Mouse (Mus musculus) myocyte (in vitro differentiated cells): ENCODE results near the gene Olfr922. TPM values are rescaled to one million over a fixed set of nuclear protein-coding genes. Genes with fewer than 3 reads are reported as not detected.

Experiments used
- H3K27me3 ChIP-seq: one replicate; pipeline ENCODE4 v1.6.1; 2011; ENCODE audit not compliant: control insufficient read depth, insufficient read depth, insufficient read length
- H3K36me3 ChIP-seq: one replicate; pipeline ENCODE4 v1.6.1; 2011; ENCODE audit not compliant: control insufficient read depth, insufficient read depth
- H3K4me2 ChIP-seq: one replicate; pipeline ENCODE4 v1.6.1; 2011; ENCODE audit warnings: low read depth, control low read depth
- H3K4me3 ChIP-seq: one replicate; pipeline ENCODE4 v1.5.1; 2011; ENCODE audit warnings: mild to moderate bottlenecking, control low read depth, moderate library complexity
- H3K79me2 ChIP-seq: one replicate; pipeline ENCODE4 v1.6.1; 2011; ENCODE audit not compliant: control insufficient read depth, insufficient read depth
- H3ac ChIP-seq: one replicate; pipeline ENCODE4 v1.6.1; 2011; ENCODE audit not compliant: control insufficient read depth, insufficient read length
- CEBPB ChIP-seq: IDR thresholded peaks from 2 replicates; pipeline ENCODE4 v1.6.1; 2011; ENCODE audit warnings: mild to moderate bottlenecking, moderate library complexity; ENCODE audit not compliant: poor library complexity, insufficient read depth, severe bottlenecking
- E2F4 ChIP-seq: IDR thresholded peaks from one replicate; pipeline ENCODE4 v1.6.1; 2011; ENCODE audit warnings: mild to moderate bottlenecking, control low read depth, moderate library complexity; ENCODE audit not compliant: insufficient read depth
- MAX ChIP-seq: IDR thresholded peaks from one replicate; pipeline ENCODE4 v1.6.1; 2011; ENCODE audit warnings: low read depth, mild to moderate bottlenecking, control low read depth
- MYOD1 ChIP-seq, 3 experiments: IDR thresholded peaks; one replicate each; pipeline ENCODE4 v1.6.1; 2011; ENCODE audit warnings: control low read depth in 2 of 3, low read depth in 2 of 3, mild to moderate bottlenecking in 2 of 3, moderate library complexity in 1 of 3; ENCODE audit not compliant: insufficient read length in 2 of 3, control insufficient read depth in 1 of 3
- MYOG ChIP-seq, 3 experiments: IDR thresholded peaks; one replicate each; pipeline ENCODE4 v1.6.1; 2011; ENCODE audit warnings: control low read depth in 2 of 3, low read depth in 2 of 3, mild to moderate bottlenecking in 2 of 3; ENCODE audit not compliant: insufficient read length in 2 of 3, control insufficient read depth in 1 of 3, insufficient read depth in 1 of 3
- POLR2A ChIP-seq: IDR thresholded peaks from one replicate; pipeline ENCODE4 v1.6.1; 2011; ENCODE audit warnings: low read depth, mild to moderate bottlenecking, control low read depth, moderate library complexity; ENCODE audit not compliant: insufficient read length
- POLR2AphosphoS2 ChIP-seq: IDR thresholded peaks from one replicate; pipeline ENCODE4 v1.6.1; 2011; ENCODE audit warnings: low read depth, control low read depth; ENCODE audit not compliant: insufficient read length
- REST ChIP-seq: IDR thresholded peaks from one replicate; pipeline ENCODE4 v1.6.1; 2011; ENCODE audit warnings: mild to moderate bottlenecking, control low read depth, moderate library complexity; ENCODE audit not compliant: insufficient read depth, insufficient read length
- SRF ChIP-seq: IDR thresholded peaks from one replicate; pipeline ENCODE4 v1.6.1; 2011; ENCODE audit warnings: low read depth; ENCODE audit not compliant: control insufficient read depth, insufficient read length
- TCF12 ChIP-seq: IDR thresholded peaks from one replicate; pipeline ENCODE4 v1.6.1; 2011; ENCODE audit warnings: mild to moderate bottlenecking, control low read depth; ENCODE audit not compliant: poor library complexity, insufficient read depth, severe bottlenecking
- TCF3 ChIP-seq: IDR thresholded peaks from one replicate; pipeline ENCODE4 v1.6.1; 2011; ENCODE audit warnings: low read depth, control low read depth; ENCODE audit not compliant: insufficient read length
- USF1 ChIP-seq: IDR thresholded peaks from one replicate; pipeline ENCODE4 v1.6.1; 2011; ENCODE audit warnings: low read depth, mild to moderate bottlenecking, control low read depth, moderate library complexity
- polyA plus RNA-seq: library from polyadenylated mRNA; unstranded; fragments of >200 nt; fragmentation: generic; extraction: Trizol; gene quantifications from one replicate; pipeline ENCODE4 v1.2.1, GENCODE M21; 2012; ENCODE audit warnings: missing spikeins

Gene Olfr922
- polyA plus RNA-seq: not detected

GRCm38 (mm10) chr9:38814314-38814713, at the start of gene Olfr922:
TSS of gene Olfr922 (plus strand) at chr9:38814614.
- Histone ChIP-seq H3K27me3 (no peaks in the 10 kb centered on the region), H3ac (no peak within 1 kb of the TSS), H3K4me3 (no peak within 1 kb of the TSS), H3K36me3 (no peaks in the 10 kb centered on the region), H3K4me2 (no peak within 1 kb of the TSS), H3K79me2 (no peaks in the 10 kb centered on the region)
- no peak for TF ChIP-seq REST
- TF ChIP-seq POLR2A: no peak
- no peak for TF ChIP-seq TCF3
- TF ChIP-seq POLR2AphosphoS2: no peak
- TF ChIP-seq USF1: no peak
- no peak for TF ChIP-seq SRF

- Histone ChIP-seq H3K4me3 (no peak within 1 kb of the TSS), H3K79me2 (no peaks in the 10 kb centered on the region)
Observed at GRCm38 (mm10) chr9:38772768-38773167, 41.6 kb upstream of the Olfr922 start, which contains the start of gene Olfr921. TSS of gene Olfr921 (plus strand) at chr9:38773068.

GRCm38 (mm10) chr9:38792689-38793088, 21.7 kb upstream of the Olfr922 start:
- no peaks in the 10 kb centered on the region for H3K27me3 ChIP-seq
- no peak overlapping the region for H3ac ChIP-seq

More at GRCm38 (mm10) chr9:38772768-38773167, 41.6 kb upstream of the Olfr922 start, which contains the start of gene Olfr921:
- H3ac ChIP-seq: no peak within 1 kb of the TSS
- no peak for TF ChIP-seq TCF3
- no peak for TF ChIP-seq E2F4
- no peaks in the 10 kb centered on the region for H3K27me3 ChIP-seq
- H3K36me3 ChIP-seq: no peaks in the 10 kb centered on the region
- no peak within 1 kb of the TSS for H3K4me2 ChIP-seq

GRCm38 (mm10) chr9:38805696-38806095, 8.7 kb upstream of the Olfr922 start:
- Histone ChIP-seq H3K27me3 (no peaks in the 10 kb centered on the region), H3K79me2 (no peaks in the 10 kb centered on the region), H3K4me3 (no peak overlapping the region), H3K4me2 (no peak overlapping the region), H3K36me3 (no peaks in the 10 kb centered on the region), H3ac (no peak overlapping the region)
- no peak for TF ChIP-seq CEBPB
- no peak for TF ChIP-seq TCF3
- no peak for TF ChIP-seq E2F4
- no peak for TF ChIP-seq MYOD1 (IDR thresholded peaks at IDR 0.05; ENCODE audit: control insufficient read depth in 1 of 3, insufficient read length in 2 of 3, low read depth in 2 of 3)
- TF ChIP-seq MAX: no peak
- no peak for TF ChIP-seq USF1
- no peak for TF ChIP-seq MYOG (IDR thresholded peaks at IDR 0.05; ENCODE audit: control insufficient read depth in 1 of 3, insufficient read depth in 1 of 3, insufficient read length in 2 of 3, low read depth in 2 of 3)
- no peak for TF ChIP-seq SRF
- TF ChIP-seq POLR2A: no peak
- no peak for TF ChIP-seq TCF12
- no peak for TF ChIP-seq POLR2AphosphoS2
- no peak for TF ChIP-seq REST

More at GRCm38 (mm10) chr9:38792689-38793088, 21.7 kb upstream of the Olfr922 start:
- H3K36me3 ChIP-seq: no peaks in the 10 kb centered on the region
- TF ChIP-seq POLR2A (no peak), TCF3 (no peak), MYOG (IDR thresholded peaks at IDR 0.05; ENCODE audit: control insufficient read depth in 1 of 3, insufficient read depth in 1 of 3, insufficient read length in 2 of 3, low read depth in 2 of 3) (no peak), MYOD1 (IDR thresholded peaks at IDR 0.05; ENCODE audit: control insufficient read depth in 1 of 3, insufficient read length in 2 of 3, low read depth in 2 of 3) (no peak), TCF12 (no peak), SRF (no peak), E2F4 (no peak), REST (no peak), POLR2AphosphoS2 (no peak), CEBPB (no peak), USF1 (no peak), MAX (no peak)
- H3K79me2 ChIP-seq: no peaks in the 10 kb centered on the region
- H3K4me2 ChIP-seq: no peak overlapping the region
- no peak overlapping the region for H3K4me3 ChIP-seq

GRCm38 (mm10) chr9:38815458-38815986, 1.1 kb downstream of the Olfr922 start:
- Histone ChIP-seq H3ac (no peak overlapping the region), H3K4me2 (no peak overlapping the region), H3K27me3 (no peaks in the 10 kb centered on the region), H3K36me3 (no peaks in the 10 kb centered on the region), H3K79me2 (no peaks in the 10 kb centered on the region), H3K4me3 (no peak overlapping the region)
- TF ChIP-seq E2F4 (no peak), TCF12 (no peak), POLR2A (no peak), MYOD1 (IDR thresholded peaks at IDR 0.05; ENCODE audit: control insufficient read depth in 1 of 3, insufficient read length in 2 of 3, low read depth in 2 of 3) (no peak), REST (no peak), CEBPB (no peak), MAX (no peak), USF1 (no peak), POLR2AphosphoS2 (no peak), TCF3 (no peak), MYOG (IDR thresholded peaks at IDR 0.05; ENCODE audit: control insufficient read depth in 1 of 3, insufficient read depth in 1 of 3, insufficient read length in 2 of 3, low read depth in 2 of 3) (no peak)
